Mouse (Mus musculus): ENCODE results near the gene Ggct. TPM values are rescaled to one million over a fixed set of nuclear protein-coding genes. Genes with fewer than 3 reads are reported as not detected.

Gene Ggct
- total RNA-seq (2012; rRNA removed), result 17.1 and 25.4 TPM in 2 replicates

DNA sequence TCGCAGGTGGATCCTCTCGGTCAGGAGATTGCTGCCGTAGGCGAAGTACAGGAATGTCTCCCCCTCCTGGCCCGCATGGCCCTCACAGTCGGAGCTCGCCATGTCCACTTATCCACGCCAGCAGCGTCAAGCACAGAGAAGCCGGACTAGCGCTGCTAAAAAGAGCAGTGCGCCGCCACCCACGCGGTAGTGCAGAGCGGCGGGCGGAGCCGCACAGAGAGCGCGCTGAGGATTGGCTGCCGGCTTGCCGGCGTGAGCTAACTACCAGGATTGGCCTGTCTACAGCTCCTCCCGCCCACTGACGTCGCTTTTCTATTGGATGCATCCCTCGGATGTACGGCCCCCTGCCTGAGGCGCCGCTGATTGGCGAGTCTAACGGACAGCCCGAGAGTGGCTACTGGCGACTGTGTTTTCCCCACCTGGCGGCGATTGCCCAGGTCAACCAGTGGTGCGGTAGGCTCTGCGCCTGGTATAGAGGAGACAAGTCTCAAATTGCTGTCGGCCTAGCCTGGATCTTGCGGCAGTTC lies at the start of gene Ggct:
Gene Ggct, minus strand, starts transcription at position 217 of the 527 bp plus-strand sequence.
- in situ Hi-C loops (cut with MboI; ENCODE audit: low sequenced_read_pairs in 2 of 2, unreplicated experiment in 2 of 2), result no loop called here
- Histone ChIP-seq H3K4me3 (ENCODE audit: insufficient read depth in 1 of 2, low read depth in 1 of 2, low read length in 2 of 2, poor library complexity in 1 of 2, severe bottlenecking in 1 of 2) (peak within 1 kb of the TSS; percentile 71 to 73), H3K9me3 (ENCODE audit: control insufficient read depth, insufficient read depth, low read depth, low read length) (no peaks in the 10 kb centered on the region), H3K27ac (ENCODE audit: insufficient read depth, low read depth, low read length, poor library complexity, severe bottlenecking) (no peak within 1 kb of the TSS), H3K36me3 (ENCODE audit: control insufficient read depth, insufficient read depth, low read length, poor library complexity, severe bottlenecking) (no peaks in the 10 kb centered on the region), H3K4me1 (ENCODE audit: control insufficient read depth in 2 of 2, insufficient read depth in 2 of 2, low read length in 2 of 2, poor library complexity in 1 of 2) (no peaks in the 10 kb centered on the region; a peak in 2 of 4 replicates), H3K9ac (ENCODE audit: insufficient read depth, low read depth, low read length, poor library complexity, severe bottlenecking) (peak within 1 kb of the TSS; percentile 62)
- peak; percentile 88 for DNase-seq (ENCODE audit: low read depth, low spot score)
- 0 out of 2 replicates have a peak, but pooled peaks have one; percentile 24 for TF ChIP-seq HCFC1 (IDR thresholded peaks at IDR 0.05; ENCODE audit: borderline replicate concordance, insufficient read depth, low read length)
- TF ChIP-seq ZC3H11A (IDR thresholded peaks at IDR 0.05; ENCODE audit: borderline replicate concordance, low read depth, low read length), result 0 out of 2 replicates have a peak, but pooled peaks have one; percentile 2
- TF ChIP-seq MAFK (IDR thresholded peaks at IDR 0.05; ENCODE audit: insufficient read depth, low read depth, low read length), result no peak

DNA sequence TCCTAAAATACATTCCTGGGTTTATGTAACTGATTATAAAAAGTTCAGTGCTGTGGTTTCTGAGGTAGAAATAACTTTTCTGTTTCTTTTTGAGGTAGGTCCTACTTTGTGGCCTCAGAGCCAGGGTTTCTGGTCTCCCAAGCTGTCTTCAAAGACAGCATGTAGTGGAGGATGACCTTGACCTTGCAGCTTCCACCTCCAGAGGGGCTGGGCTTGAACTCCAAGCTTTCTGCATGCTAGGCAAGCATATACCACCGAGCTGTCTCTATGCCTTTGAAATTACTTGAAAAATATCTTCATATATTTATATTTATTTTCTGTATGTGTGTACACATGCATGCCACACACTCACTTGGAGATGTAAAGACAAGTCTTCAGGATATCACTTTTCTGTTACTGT lies 47.3 kb upstream of the Ggct start:
- Histone ChIP-seq H3K4me3 (ENCODE audit: insufficient read depth in 1 of 2, low read depth in 1 of 2, low read length in 2 of 2, poor library complexity in 1 of 2, severe bottlenecking in 1 of 2) (no peak overlapping the region), H3K4me1 (ENCODE audit: control insufficient read depth in 2 of 2, insufficient read depth in 2 of 2, low read length in 2 of 2, poor library complexity in 1 of 2) (peaks cover 0 to 7% of the 10 kb centered on the region in 2 experiments; a peak in 1 of 4 replicates), H3K27ac (ENCODE audit: insufficient read depth, low read depth, low read length, poor library complexity, severe bottlenecking) (no peak overlapping the region), H3K9ac (ENCODE audit: insufficient read depth, low read depth, low read length, poor library complexity, severe bottlenecking) (no peak overlapping the region), H3K36me3 (ENCODE audit: control insufficient read depth, insufficient read depth, low read length, poor library complexity, severe bottlenecking) (peaks cover 8% of the 10 kb centered on the region; the same call in 1 of the 2 replicates), H3K9me3 (ENCODE audit: control insufficient read depth, insufficient read depth, low read depth, low read length) (no peaks in the 10 kb centered on the region)
- DNase-seq (ENCODE audit: low read depth, low spot score), result no peak
- in situ Hi-C loops (cut with MboI; ENCODE audit: low sequenced_read_pairs in 2 of 2, unreplicated experiment in 2 of 2), result no loop called here
- TF ChIP-seq HCFC1 (IDR thresholded peaks at IDR 0.05; ENCODE audit: borderline replicate concordance, insufficient read depth, low read length) (no peak), MAFK (IDR thresholded peaks at IDR 0.05; ENCODE audit: insufficient read depth, low read depth, low read length) (no peak), CHD2 (IDR thresholded peaks at IDR 0.05; ENCODE audit: low read depth, low read length) (no peak), ZNF384 (IDR thresholded peaks at IDR 0.05; ENCODE audit: low read depth, low read length) (no peak), ZC3H11A (IDR thresholded peaks at IDR 0.05; ENCODE audit: borderline replicate concordance, low read depth, low read length) (no peak)

DNA sequence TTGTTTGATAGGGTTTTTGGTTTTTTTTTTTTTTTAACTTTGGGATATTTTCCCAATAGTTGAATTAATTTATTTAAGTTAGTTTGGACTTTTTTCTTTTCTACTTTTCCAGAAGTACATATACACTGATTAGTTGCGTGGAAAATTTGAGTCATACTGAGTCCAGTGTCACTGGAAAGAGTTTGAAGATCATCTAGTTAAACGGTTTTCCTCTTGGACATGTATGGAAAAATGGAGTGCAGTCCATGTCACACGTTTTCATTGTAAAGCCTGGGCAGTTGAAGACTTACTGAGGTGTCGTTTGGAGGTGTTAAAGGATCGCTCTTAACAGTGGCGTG lies 46.7 kb upstream of the Ggct start:
- TF ChIP-seq CHD2 (IDR thresholded peaks at IDR 0.05; ENCODE audit: low read depth, low read length), result no peak
- no peak for TF ChIP-seq HCFC1 (IDR thresholded peaks at IDR 0.05; ENCODE audit: borderline replicate concordance, insufficient read depth, low read length)
- no peak for TF ChIP-seq MAFK (IDR thresholded peaks at IDR 0.05; ENCODE audit: insufficient read depth, low read depth, low read length)
- TF ChIP-seq ZNF384 (IDR thresholded peaks at IDR 0.05; ENCODE audit: low read depth, low read length), result no peak
- TF ChIP-seq ZC3H11A (IDR thresholded peaks at IDR 0.05; ENCODE audit: borderline replicate concordance, low read depth, low read length), result no peak
- H3K27ac ChIP-seq (ENCODE audit: insufficient read depth, low read depth, low read length, poor library complexity, severe bottlenecking), result no peak overlapping the region

DNA sequence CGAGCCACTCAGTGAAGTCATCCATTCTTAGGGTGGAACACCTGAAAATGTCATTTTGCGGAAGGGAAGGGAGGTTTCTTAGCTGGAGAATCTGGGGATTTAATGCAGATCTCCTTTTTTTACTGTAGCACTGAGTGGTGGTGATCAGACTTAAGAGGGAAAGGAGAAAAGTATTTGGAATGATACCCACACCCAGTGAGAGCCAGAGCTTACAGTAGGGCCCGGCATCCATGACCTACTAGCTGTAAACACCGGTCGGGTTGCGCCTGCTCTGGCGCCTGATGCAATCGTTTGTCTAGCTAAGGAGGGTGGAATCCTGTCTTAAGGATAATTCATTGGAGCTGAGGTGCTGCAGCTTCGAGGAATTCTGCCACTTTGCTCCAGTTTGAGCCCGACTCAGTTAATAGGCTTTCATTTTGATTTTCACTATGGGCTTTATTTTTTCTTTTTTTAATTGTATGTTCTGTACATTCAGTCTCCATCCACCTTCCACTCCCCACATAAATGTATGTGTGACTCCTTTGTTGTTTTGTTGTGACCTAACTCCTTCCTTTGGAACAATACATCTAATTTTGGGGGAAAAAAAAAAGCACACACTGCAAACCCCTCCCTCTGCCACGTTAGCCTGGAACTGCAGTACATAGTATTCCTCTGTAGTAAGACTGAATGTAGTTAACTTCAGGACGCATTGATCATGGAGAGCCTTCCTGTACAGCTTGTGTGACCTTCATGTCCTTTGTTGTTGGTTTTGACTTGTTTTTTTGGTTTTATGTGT lies 46.1 kb upstream of the Ggct start:
- peaks cover 8% of the 10 kb centered on the region; the same call in 1 of the 2 replicates for H3K36me3 ChIP-seq (ENCODE audit: control insufficient read depth, insufficient read depth, low read length, poor library complexity, severe bottlenecking)
- peak overlapping the region; percentile 98 for H3K9ac ChIP-seq (ENCODE audit: insufficient read depth, low read depth, low read length, poor library complexity, severe bottlenecking)
- H3K27ac ChIP-seq (ENCODE audit: insufficient read depth, low read depth, low read length, poor library complexity, severe bottlenecking), result no peak overlapping the region
- no peak for DNase-seq (ENCODE audit: low read depth, low spot score)
- peaks cover 0 to 4% of the 10 kb centered on the region in 2 experiments; a peak in 1 of 4 replicates for H3K4me1 ChIP-seq (ENCODE audit: control insufficient read depth in 2 of 2, insufficient read depth in 2 of 2, low read length in 2 of 2, poor library complexity in 1 of 2)
- TF ChIP-seq ZNF384 (IDR thresholded peaks at IDR 0.05; ENCODE audit: low read depth, low read length) (0 out of 2 replicates have a peak, but pooled peaks have one; percentile 36), HCFC1 (IDR thresholded peaks at IDR 0.05; ENCODE audit: borderline replicate concordance, insufficient read depth, low read length) (no peak)
- H3K4me3 ChIP-seq (ENCODE audit: insufficient read depth in 1 of 2, low read depth in 1 of 2, low read length in 2 of 2, poor library complexity in 1 of 2, severe bottlenecking in 1 of 2), result peak overlapping the region; percentile 91 to 95
- in situ Hi-C loops (cut with MboI; ENCODE audit: low sequenced_read_pairs in 2 of 2, unreplicated experiment in 2 of 2), result no loop called here
- no peaks in the 10 kb centered on the region for H3K9me3 ChIP-seq (ENCODE audit: control insufficient read depth, insufficient read depth, low read depth, low read length)

More for the DNA sequence above, 46.7 kb upstream of the Ggct start:
- Histone ChIP-seq H3K36me3 (ENCODE audit: control insufficient read depth, insufficient read depth, low read length, poor library complexity, severe bottlenecking) (peaks cover 8% of the 10 kb centered on the region; the same call in 1 of the 2 replicates), H3K4me3 (ENCODE audit: insufficient read depth in 1 of 2, low read depth in 1 of 2, low read length in 2 of 2, poor library complexity in 1 of 2, severe bottlenecking in 1 of 2) (peak overlapping the region in 1 of 2 experiments; percentile 91; a peak in 2 of 4 replicates), H3K4me1 (ENCODE audit: control insufficient read depth in 2 of 2, insufficient read depth in 2 of 2, low read length in 2 of 2, poor library complexity in 1 of 2) (peaks cover 0 to 7% of the 10 kb centered on the region in 2 experiments; a peak in 1 of 4 replicates), H3K9ac (ENCODE audit: insufficient read depth, low read depth, low read length, poor library complexity, severe bottlenecking) (no peak overlapping the region), H3K9me3 (ENCODE audit: control insufficient read depth, insufficient read depth, low read depth, low read length) (no peaks in the 10 kb centered on the region)
- DNase-seq (ENCODE audit: low read depth, low spot score), result no peak
- in situ Hi-C loops (cut with MboI; ENCODE audit: low sequenced_read_pairs in 2 of 2, unreplicated experiment in 2 of 2), result no loop called here

All from ES-E14 (cell line).